Mouse (Mus musculus) limb, embryonic 14.5 days (tissue): ENCODE results near the gene Zfp609. TPM values are rescaled to one million over a fixed set of nuclear protein-coding genes. Genes with fewer than 3 reads are reported as not detected.
"Not testable (repeated sequence)": the region's sequence is repeated elsewhere in the genome, so short reads cannot be mapped to it uniquely, and the experiment has no call there.

Experiments
- ATAC-seq: fragments of 200-750 bp; cut with Nextera tagmentation; 2 replicates; pipeline ENCODE4 v1.8.0; 2017; ENCODE audit warnings: low read depth, moderate number of reproducible peaks, moderate TSS enrichment; ENCODE audit not compliant: low FRiP score
- DNase-seq: peaks from one replicate; pipeline ENCODE4 v3.0.0-alpha.2; 2015; ENCODE audit warnings: low spot score
- H3K27ac ChIP-seq: fragments of 300-500 bp; sonication (generic); replicated peaks from 2 replicates; pipeline ENCODE4 v1.5.1; 2014; ENCODE audit warnings: low read depth, mild to moderate bottlenecking, low read length, moderate library complexity, mixed read lengths
- H3K27me3 ChIP-seq: fragments of 300-500 bp; sonication (generic); 2 replicates; pipeline ENCODE4 v1.6.1; 2014; ENCODE audit warnings: low read length, mixed read lengths; ENCODE audit not compliant: control insufficient read depth, insufficient read depth
- H3K36me3 ChIP-seq: fragments of 300-500 bp; sonication (generic); 2 replicates; pipeline ENCODE4 v1.6.1; 2014; ENCODE audit warnings: mild to moderate bottlenecking, low read length, moderate library complexity, mixed read lengths; ENCODE audit not compliant: control insufficient read depth, insufficient read depth
- H3K4me1 ChIP-seq: fragments of 300-500 bp; sonication (generic); 2 replicates; pipeline ENCODE4 v1.6.1; 2014; ENCODE audit warnings: antibody characterized with exemption, low read length, mixed read lengths; ENCODE audit not compliant: control insufficient read depth, insufficient read depth
- H3K4me2 ChIP-seq: fragments of 300-500 bp; sonication (generic); replicated peaks from 2 replicates; pipeline ENCODE4 v1.6.1; 2014; ENCODE audit warnings: low read depth, mild to moderate bottlenecking, low read length, moderate library complexity; ENCODE audit not compliant: severe bottlenecking
- H3K4me3 ChIP-seq: fragments of 300-500 bp; sonication (generic); replicated peaks from 2 replicates; pipeline ENCODE4 v1.5.1; 2014; ENCODE audit warnings: low read length
- H3K9ac ChIP-seq: fragments of 300-500 bp; sonication (generic); 2 replicates; pipeline ENCODE4 v1.6.1; 2014; ENCODE audit warnings: mild to moderate bottlenecking, low read depth, low read length, moderate library complexity; ENCODE audit not compliant: severe bottlenecking
- H3K9me3 ChIP-seq: fragments of 300-500 bp; sonication (generic); 2 replicates; pipeline ENCODE4 v1.6.1; 2016; ENCODE audit warnings: low read length; ENCODE audit not compliant: control insufficient read depth
- POLR2A ChIP-seq: fragments of 200-500 bp; IDR thresholded peaks from 2 replicates; pipeline ENCODE4 v1.8.0; 2012; ENCODE audit warnings: inconsistent platforms, mild to moderate bottlenecking, moderate library complexity, borderline replicate concordance; ENCODE audit not compliant: insufficient read depth, insufficient read length; ENCODE audit errors: extremely low read depth
- WGBS: fragments of 180-500 bp; shearing (Covaris S2); extraction: QIAGEN DNeasy Blood & Tissue Kit; methylation state at CpG from one replicate; pipeline ENCODE4 v1.1.7; 2014; 5-methylcytosine and 5-hydroxymethylcytosine counted together
- polyA plus RNA-seq, 2 experiments: library from polyadenylated mRNA; depleted of rRNA in 1 of 2; stranded (reverse) in 1 of 2; unstranded in 1 of 2; fragments of >200 nt; fragmentation: Nextera tagmentation in 1 of 2; extraction: Ambion mirVana in 1 of 2; gene quantifications; 2 replicates each; pipeline versions ENCODE4 v1.2.1 to v1.2.3; 2012 to 2014

Zfp609 gene
- polyA plus RNA-seq, 2 experiments = 7.3 to 20.3 TPM

- peaks cover 14% of the 10 kb centered on the region for H3K36me3 ChIP-seq
- no peak for TF ChIP-seq POLR2A
- H3K4me1 ChIP-seq = peaks cover 5% of the 10 kb centered on the region; the same call in 1 of the 2 replicates
- no peaks in the 10 kb centered on the region for H3K9me3 ChIP-seq
- DNase-seq (no peak), ATAC-seq (no peak)
- H3K4me3 ChIP-seq = no peak overlapping the region
- no peak overlapping the region for H3K9ac ChIP-seq
- no peak overlapping the region for H3K27ac ChIP-seq
- WGBS = 97% methylated on average over 3 of the region's 3 CpGs
- no peaks in the 10 kb centered on the region for H3K27me3 ChIP-seq
- no peak overlapping the region for H3K4me2 ChIP-seq
Observed at GRCm38 (mm10) chr9:65789788-65790187, 37.6 kb downstream of the Zfp609 start.

GRCm38 (mm10) chr9:65788556-65788955 is 38.8 kb downstream of the Zfp609 start:
- DNase-seq = peak; percentile 59
- 71% methylated on average over 4 of the region's 4 CpGs for WGBS
- H3K36me3 ChIP-seq = 0 out of 2 replicates have a peak, but pooled peaks cover 4% of the 10 kb centered on the region

GRCm38 (mm10) chr9:65787829-65788344 is 39.5 kb downstream of the Zfp609 start:
- ATAC-seq = no peak
- DNase-seq = no peak
- no peak overlapping the region for H3K27ac ChIP-seq
- H3K4me2 ChIP-seq = no peak overlapping the region
- WGBS = 81% methylated on average over 4 of the region's 4 CpGs
- H3K9ac ChIP-seq = no peak overlapping the region
- no peaks in the 10 kb centered on the region for H3K9me3 ChIP-seq
- H3K4me3 ChIP-seq = no peak overlapping the region
- TF ChIP-seq POLR2A = no peak
- H3K36me3 ChIP-seq = no peaks in the 10 kb centered on the region
- no peaks in the 10 kb centered on the region for H3K27me3 ChIP-seq
- H3K4me1 ChIP-seq = peaks cover 5% of the 10 kb centered on the region; the same call in 1 of the 2 replicates

More at GRCm38 (mm10) chr9:65788556-65788955, 38.8 kb downstream of the Zfp609 start:
- Histone ChIP-seq H3K9me3 (no peaks in the 10 kb centered on the region), H3K9ac (no peak overlapping the region), H3K4me1 (peaks cover 5% of the 10 kb centered on the region; the same call in 1 of the 2 replicates), H3K4me2 (no peak overlapping the region), H3K27me3 (no peaks in the 10 kb centered on the region), H3K27ac (no peak overlapping the region), H3K4me3 (no peak overlapping the region)
- no peak for ATAC-seq
- no peak for TF ChIP-seq POLR2A

GRCm38 (mm10) chr9:65786885-65787787 is 40.2 kb downstream of the Zfp609 start:
- no peak overlapping the region for H3K9ac ChIP-seq
- no peak for DNase-seq
- H3K27me3 ChIP-seq = no peaks in the 10 kb centered on the region
- 58% methylated on average over 8 of the region's 8 CpGs for WGBS
- H3K9me3 ChIP-seq = no peaks in the 10 kb centered on the region
- H3K27ac ChIP-seq = no peak overlapping the region
- ATAC-seq = no peak
- H3K36me3 ChIP-seq = no peaks in the 10 kb centered on the region
- no peak overlapping the region for H3K4me3 ChIP-seq
- 0 out of 2 replicates have a peak, but pooled peaks cover 5% of the 10 kb centered on the region for H3K4me1 ChIP-seq
- H3K4me2 ChIP-seq = no peak overlapping the region
- no peak for TF ChIP-seq POLR2A

- ATAC-seq (no peak), DNase-seq (no peak)
- Histone ChIP-seq H3K4me2 (no peak overlapping the region), H3K9ac (no peak overlapping the region), H3K36me3 (no peaks in the 10 kb centered on the region), H3K4me1 (0 out of 2 replicates have a peak, but pooled peaks cover 1% of the 10 kb centered on the region), H3K4me3 (no peak overlapping the region), H3K27ac (no peak overlapping the region), H3K9me3 (no peaks in the 10 kb centered on the region), H3K27me3 (no peaks in the 10 kb centered on the region)
- 82% methylated on average over 4 of the region's 4 CpGs for WGBS
- TF ChIP-seq POLR2A = no peak
Observed at GRCm38 (mm10) chr9:65785772-65786368, 41.5 kb downstream of the Zfp609 start.

- H3K27ac ChIP-seq, DNase-seq, H3K4me2 ChIP-seq, ATAC-seq, H3K27me3 ChIP-seq, H3K9ac ChIP-seq, H3K36me3 ChIP-seq, H3K9me3 ChIP-seq, H3K4me3 ChIP-seq: not testable (repeated sequence)
- peaks cover 13% of the 10 kb centered on the region; the same call in 1 of the 2 replicates for H3K4me1 ChIP-seq
- 85% methylated on average over 3 of the region's 3 CpGs for WGBS
Observed at GRCm38 (mm10) chr9:65779619-65780018, 47.7 kb downstream of the Zfp609 start.
